Mouse (Mus musculus) liver, adult 2 months (tissue): Measurements from ENCODE around the gene Hyls1. TPM values are rescaled to one million over a fixed set of nuclear protein-coding genes. Genes with fewer than 3 reads are reported as not detected.
"Not testable (repeated sequence)": the region's sequence is repeated elsewhere in the genome, so short reads cannot be mapped to it uniquely, and the experiment has no call there.

ENCODE experiments used
- DNase-seq: peaks from one replicate; pipeline ENCODE4 v3.0.0-alpha.2; 2011; ENCODE audit warnings: low read depth, low spot score; ENCODE audit errors: extremely low read depth
- H3K27ac ChIP-seq: fragments of 200-500 bp; replicated peaks from 2 replicates; pipeline ENCODE4 v1.5.1; 2012; ENCODE audit warnings: low read depth, mild to moderate bottlenecking, control low read depth, inconsistent platforms, low read length; ENCODE audit not compliant: insufficient read depth
- H3K27me3 ChIP-seq: fragments of 200-500 bp; 2 replicates; pipeline ENCODE4 v1.6.1; 2012; ENCODE audit warnings: mild to moderate bottlenecking, moderate library complexity, low read length, inconsistent platforms; ENCODE audit not compliant: control insufficient read depth, insufficient read depth
- H3K36me3 ChIP-seq: fragments of 200-500 bp; 2 replicates; pipeline ENCODE4 v1.6.1; 2012; ENCODE audit warnings: low read length, inconsistent platforms; ENCODE audit not compliant: control insufficient read depth, insufficient read depth
- H3K4me1 ChIP-seq: fragments of 200-500 bp; 2 replicates; pipeline ENCODE4 v1.6.1; 2011; ENCODE audit warnings: low read length; ENCODE audit not compliant: control insufficient read depth, insufficient read depth
- H3K4me3 ChIP-seq: fragments of 200-500 bp; 2 replicates; pipeline ENCODE4 v1.5.1; 2011; ENCODE audit warnings: low read depth, mild to moderate bottlenecking, control low read depth, low read length, moderate library complexity; ENCODE audit not compliant: insufficient read depth
- H3K79me2 ChIP-seq: fragments of 200-500 bp; 2 replicates; pipeline ENCODE4 v1.6.1; 2012; ENCODE audit warnings: inconsistent platforms, mild to moderate bottlenecking, low read length, moderate library complexity; ENCODE audit not compliant: control insufficient read depth, insufficient read depth
- H3K9ac ChIP-seq: fragments of 200-500 bp; 2 replicates; pipeline ENCODE4 v1.6.1; 2012; ENCODE audit warnings: low read depth, mild to moderate bottlenecking, control low read depth, inconsistent platforms, low read length
- CTCF ChIP-seq: fragments of 200-500 bp; IDR thresholded peaks from 2 replicates; pipeline ENCODE4 v1.5.1; 2011; ENCODE audit warnings: low read depth, low read length, control low read depth
- POLR2A ChIP-seq: fragments of 200-500 bp; IDR thresholded peaks from 2 replicates; pipeline ENCODE4 v1.6.1; 2011; ENCODE audit warnings: low read length, control low read depth; ENCODE audit not compliant: insufficient read depth; ENCODE audit errors: extremely low read depth
- WGBS: fragments of 180-500 bp; shearing (Covaris S2); methylation state at CpG from one replicate; pipeline ENCODE4 v1.1.7; 2018; 5-methylcytosine and 5-hydroxymethylcytosine counted together
- polyA plus RNA-seq: library from polyadenylated mRNA; depleted of rRNA; stranded (reverse); fragments of >200 nt; gene quantifications from 2 replicates; pipeline ENCODE4 v1.2.3, GENCODE M21; 2012; rRNA removed
- total RNA-seq: library from RNA; depleted of rRNA; stranded (reverse); fragments of >200 nt; gene quantifications from 2 replicates; pipeline ENCODE4 v1.2.3, GENCODE M21; 2014; rRNA removed

Gene Hyls1
- total RNA-seq, result 1.4 and 1.9 TPM in 2 replicates
- polyA plus RNA-seq, result 0.36 and 0.50 TPM in 2 replicates

GRCm38 (mm10) chr9:35569571-35570534 is at the start of gene Hyls1, which contains the start of gene Pate2:
Gene Hyls1 (minus strand): TSS chr9:35570398.
Gene Pate2 (plus strand): TSS chr9:35570284.
- Histone ChIP-seq H3K4me3 (peak within 1 kb of the TSS; percentile 78), H3K9ac (peak within 1 kb of the TSS; percentile 79), H3K4me1 (no peaks in the 10 kb centered on the region), H3K79me2 (no peaks in the 10 kb centered on the region), H3K36me3 (peaks cover 21% of the 10 kb centered on the region), H3K27me3 (peaks cover 6% of the 10 kb centered on the region; the same call in 1 of the 2 replicates), H3K27ac (0 out of 2 replicates have a peak within 1 kb of the TSS, but pooled peaks have one; percentile 24)
- under 1% methylated on average over 86 of the region's 86 CpGs for WGBS
- TF ChIP-seq POLR2A (peak; percentile 36; the same call in 1 of the 2 replicates), CTCF (no peak; the same call in 1 of the 2 replicates)
- peak; percentile 96 for DNase-seq

- H3K9ac ChIP-seq, H3K4me1 ChIP-seq, H3K36me3 ChIP-seq, H3K27me3 ChIP-seq, H3K27ac ChIP-seq, H3K79me2 ChIP-seq, H3K4me3 ChIP-seq, DNase-seq: not testable (repeated sequence)
- 65% methylated on average over 2 of the region's 2 CpGs for WGBS
Measured at GRCm38 (mm10) chr9:35616784-35617183, 46.6 kb upstream of the Hyls1 start.

DNA sequence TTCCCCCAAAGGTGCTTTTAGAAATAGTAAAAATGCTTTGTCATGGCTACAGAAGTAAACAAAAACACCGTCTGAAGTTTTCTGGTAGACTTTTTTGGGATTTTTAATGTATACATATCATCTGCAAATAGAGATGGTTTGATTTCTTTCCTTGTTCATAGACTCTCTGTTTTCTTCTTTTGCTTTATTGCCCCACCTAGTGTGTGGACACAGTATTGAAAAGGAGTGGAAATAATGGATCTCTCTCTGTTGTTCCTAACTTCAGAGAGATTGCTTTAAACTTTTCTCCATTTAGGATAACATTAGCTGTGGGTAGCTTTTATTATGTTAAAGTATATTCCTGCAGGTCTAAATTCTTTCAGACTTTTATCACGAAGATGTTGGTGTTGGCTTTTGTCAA is 43.8 kb upstream of the Hyls1 start:
- TF ChIP-seq POLR2A (no peak), CTCF (no peak)
- Histone ChIP-seq H3K4me1 (no peaks in the 10 kb centered on the region), H3K4me3 (no peak overlapping the region), H3K36me3 (no peaks in the 10 kb centered on the region), H3K9ac (no peak overlapping the region), H3K79me2 (no peaks in the 10 kb centered on the region), H3K27ac (no peak overlapping the region), H3K27me3 (no peaks in the 10 kb centered on the region)
- DNase-seq, result no peak
- WGBS, result 41% methylated on average over 2 of the region's 2 CpGs

- H3K36me3 ChIP-seq, result no peaks in the 10 kb centered on the region
- no peak within 1 kb of the TSS for H3K9ac ChIP-seq
- no peaks in the 10 kb centered on the region for H3K4me1 ChIP-seq
- no peak for TF ChIP-seq POLR2A
- TF ChIP-seq CTCF, result no peak
- H3K4me3 ChIP-seq, result no peak within 1 kb of the TSS
- no peak within 1 kb of the TSS for H3K27ac ChIP-seq
- 76% methylated on average over 1 of the region's 1 CpGs for WGBS
- no peaks in the 10 kb centered on the region for H3K79me2 ChIP-seq
- DNase-seq, result no peak
- no peaks in the 10 kb centered on the region for H3K27me3 ChIP-seq
Measured at GRCm38 (mm10) chr9:35611841-35612240, 41.6 kb upstream of the Hyls1 start, which contains the start of gene Pate4. Gene Pate4 (minus strand): TSS chr9:35611941.

- no peak for TF ChIP-seq POLR2A
- no peak for TF ChIP-seq CTCF
- Histone ChIP-seq H3K36me3 (no peaks in the 10 kb centered on the region), H3K27ac (no peak overlapping the region), H3K79me2 (no peaks in the 10 kb centered on the region), H3K4me3 (no peak overlapping the region), H3K9ac (no peak overlapping the region), H3K27me3 (no peaks in the 10 kb centered on the region), H3K4me1 (no peaks in the 10 kb centered on the region)
- DNase-seq, result no peak
- WGBS, result 59% methylated on average over 8 of the region's 8 CpGs
Measured at GRCm38 (mm10) chr9:35607647-35608405, 37.6 kb upstream of the Hyls1 start.
